Mouse (Mus musculus): Measurements from ENCODE around the gene Cog7. TPM values are rescaled to one million over a fixed set of nuclear protein-coding genes. Genes with fewer than 3 reads are reported as not detected.

Cog7 gene
- polyA plus RNA-seq, 1 experiment = 39.9 TPM

- DNase-seq = peak; percentile 48
- Histone ChIP-seq H3K4me1 (ENCODE audit: control insufficient read depth, insufficient read depth, low read length) (peaks cover 21% of the 10 kb centered on the region), H3K4me3 (ENCODE audit: insufficient read depth, low read depth, low read length) (no peak overlapping the region), H3K27ac (ENCODE audit: insufficient read depth, low read depth, low read length) (peak overlapping the region; percentile 20), H3K27me3 (replicated peaks; ENCODE audit: control insufficient read depth, insufficient read depth, low read length) (no peaks in the 10 kb centered on the region), H3K36me3 (ENCODE audit: control insufficient read depth, insufficient read depth, low read length) (no peaks in the 10 kb centered on the region)
- no peak for TF ChIP-seq POLR2A (IDR thresholded peaks at IDR 0.05; ENCODE audit: low read depth, low read length)
- peak; percentile 44 for TF ChIP-seq CTCF (conservative IDR thresholded peaks at IDR 0.05; ENCODE audit: insufficient read depth, insufficient read length, low read depth, low read length)
- 25% methylated on average over 8 of the region's 8 CpGs for WGBS
Observed at GRCm38 (mm10) chr7:122015105-122015504, 33.6 kb upstream of the Cog7 start.

- Histone ChIP-seq H3K27ac (ENCODE audit: insufficient read depth, low read depth, low read length) (no peak overlapping the region), H3K36me3 (ENCODE audit: control insufficient read depth, insufficient read depth, low read length) (peaks cover 1% of the 10 kb centered on the region; the same call in 1 of the 2 replicates), H3K4me3 (ENCODE audit: insufficient read depth, low read depth, low read length) (no peak overlapping the region), H3K4me1 (ENCODE audit: control insufficient read depth, insufficient read depth, low read length) (peaks cover 19% of the 10 kb centered on the region), H3K27me3 (replicated peaks; ENCODE audit: control insufficient read depth, insufficient read depth, low read length) (no peaks in the 10 kb centered on the region)
- 89% methylated on average over 10 of the region's 10 CpGs for WGBS
- DNase-seq = no peak
- TF ChIP-seq POLR2A (IDR thresholded peaks at IDR 0.05; ENCODE audit: low read depth, low read length) (no peak), CTCF (conservative IDR thresholded peaks at IDR 0.05; ENCODE audit: insufficient read depth, insufficient read length, low read depth, low read length) (no peak)
Observed at GRCm38 (mm10) chr7:122012949-122013348, 31.4 kb upstream of the Cog7 start.

- WGBS = 94% methylated on average over 4 of the region's 4 CpGs
- Histone ChIP-seq H3K4me1 (ENCODE audit: control insufficient read depth, insufficient read depth, low read length) (peaks cover 17% of the 10 kb centered on the region), H3K4me3 (ENCODE audit: insufficient read depth, low read depth, low read length) (no peak overlapping the region), H3K36me3 (ENCODE audit: control insufficient read depth, insufficient read depth, low read length) (peaks cover 1% of the 10 kb centered on the region; the same call in 1 of the 2 replicates), H3K27me3 (replicated peaks; ENCODE audit: control insufficient read depth, insufficient read depth, low read length) (no peaks in the 10 kb centered on the region), H3K27ac (ENCODE audit: insufficient read depth, low read depth, low read length) (no peak overlapping the region)
- TF ChIP-seq POLR2A (IDR thresholded peaks at IDR 0.05; ENCODE audit: low read depth, low read length) (no peak), CTCF (conservative IDR thresholded peaks at IDR 0.05; ENCODE audit: insufficient read depth, insufficient read length, low read depth, low read length) (no peak)
- no peak for DNase-seq
Observed at GRCm38 (mm10) chr7:122012370-122012769, 30.9 kb upstream of the Cog7 start.

- H3K27me3 ChIP-seq (replicated peaks; ENCODE audit: control insufficient read depth, insufficient read depth, low read length) = no peaks in the 10 kb centered on the region
- no peak overlapping the region for H3K4me3 ChIP-seq (ENCODE audit: insufficient read depth, low read depth, low read length)
- no peaks in the 10 kb centered on the region for H3K4me1 ChIP-seq (ENCODE audit: control insufficient read depth, insufficient read depth, low read length)
- H3K36me3 ChIP-seq (ENCODE audit: control insufficient read depth, insufficient read depth, low read length) = peaks cover 1% of the 10 kb centered on the region
- whole genome bisulfite sequencing = 71% methylated on average over 8 of the region's 8 CpGs
- TF ChIP-seq POLR2A (IDR thresholded peaks at IDR 0.05; ENCODE audit: low read depth, low read length) (no peak), CTCF (conservative IDR thresholded peaks at IDR 0.05; ENCODE audit: insufficient read depth, insufficient read length, low read depth, low read length) (no peak)
- no peak overlapping the region for H3K27ac ChIP-seq (ENCODE audit: insufficient read depth, low read depth, low read length)
- no peak for DNase-seq
Observed at GRCm38 (mm10) chr7:122000396-122000795, 18.9 kb upstream of the Cog7 start.

GRCm38 (mm10) chr7:121995961-121996360, 14.4 kb upstream of the Cog7 start:
- Histone ChIP-seq H3K4me3 (ENCODE audit: insufficient read depth, low read depth, low read length) (no peak overlapping the region), H3K36me3 (ENCODE audit: control insufficient read depth, insufficient read depth, low read length) (peaks cover 1% of the 10 kb centered on the region), H3K27me3 (replicated peaks; ENCODE audit: control insufficient read depth, insufficient read depth, low read length) (no peaks in the 10 kb centered on the region), H3K27ac (ENCODE audit: insufficient read depth, low read depth, low read length) (no peak overlapping the region), H3K4me1 (ENCODE audit: control insufficient read depth, insufficient read depth, low read length) (no peaks in the 10 kb centered on the region)
- DNase-seq = no peak
- no peak for TF ChIP-seq CTCF (conservative IDR thresholded peaks at IDR 0.05; ENCODE audit: insufficient read depth, insufficient read length, low read depth, low read length)
- whole genome bisulfite sequencing = 92% methylated on average over 5 of the region's 5 CpGs

- Histone ChIP-seq H3K27me3 (replicated peaks; ENCODE audit: control insufficient read depth, insufficient read depth, low read length) (no peaks in the 10 kb centered on the region), H3K27ac (ENCODE audit: insufficient read depth, low read depth, low read length) (no peak overlapping the region), H3K36me3 (ENCODE audit: control insufficient read depth, insufficient read depth, low read length) (peaks cover 2% of the 10 kb centered on the region; the same call in 1 of the 2 replicates), H3K4me3 (ENCODE audit: insufficient read depth, low read depth, low read length) (no peak overlapping the region), H3K4me1 (ENCODE audit: control insufficient read depth, insufficient read depth, low read length) (no peaks in the 10 kb centered on the region)
- WGBS = 67% methylated on average over 4 of the region's 4 CpGs
- TF ChIP-seq CTCF (conservative IDR thresholded peaks at IDR 0.05; ENCODE audit: insufficient read depth, insufficient read length, low read depth, low read length) = peak; percentile 74
- TF ChIP-seq POLR2A (IDR thresholded peaks at IDR 0.05; ENCODE audit: low read depth, low read length) = no peak
- DNase-seq = peak; percentile 68
Observed at GRCm38 (mm10) chr7:121975031-121975430, 6.5 kb downstream of the Cog7 start.

- WGBS = 85% methylated on average over 3 of the region's 3 CpGs
- DNase-seq = no peak
- TF ChIP-seq CTCF (conservative IDR thresholded peaks at IDR 0.05; ENCODE audit: insufficient read depth, insufficient read length, low read depth, low read length) = no peak
- no peak for TF ChIP-seq POLR2A (IDR thresholded peaks at IDR 0.05; ENCODE audit: low read depth, low read length)
- Histone ChIP-seq H3K4me3 (ENCODE audit: insufficient read depth, low read depth, low read length) (no peak overlapping the region), H3K27me3 (replicated peaks; ENCODE audit: control insufficient read depth, insufficient read depth, low read length) (no peaks in the 10 kb centered on the region), H3K36me3 (ENCODE audit: control insufficient read depth, insufficient read depth, low read length) (peaks cover 2% of the 10 kb centered on the region; the same call in 1 of the 2 replicates), H3K4me1 (ENCODE audit: control insufficient read depth, insufficient read depth, low read length) (no peaks in the 10 kb centered on the region), H3K27ac (ENCODE audit: insufficient read depth, low read depth, low read length) (no peak overlapping the region)
Observed at GRCm38 (mm10) chr7:121971698-121972097, 9.8 kb downstream of the Cog7 start.

All from kidney, adult 2 months (tissue).